Mouse (Mus musculus): Measurements from ENCODE around the gene Rergl.

Rergl gene

DNA sequence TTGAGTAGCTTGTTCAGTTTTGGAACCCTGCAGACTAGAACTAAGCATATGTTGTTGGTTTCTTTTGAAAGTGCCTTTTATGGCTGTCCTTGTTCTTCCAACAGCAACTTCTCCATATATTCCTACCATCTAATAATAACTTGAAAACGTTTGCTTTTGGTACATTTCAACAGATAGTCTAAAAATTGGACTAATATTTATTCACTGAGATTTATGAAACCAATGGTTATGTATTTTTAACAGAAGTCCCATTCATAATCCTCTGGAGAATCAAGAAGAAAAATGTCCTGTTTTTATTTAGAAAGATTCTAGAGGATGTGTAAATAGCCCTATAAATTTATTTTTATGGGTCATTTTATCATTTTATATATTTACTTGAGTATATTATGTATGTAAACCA, at the start of gene Rergl:
Gene Rergl (minus strand): TSS at position 101 of the 400 bp plus-strand sequence.
- DNase-seq, result no peak

DNA sequence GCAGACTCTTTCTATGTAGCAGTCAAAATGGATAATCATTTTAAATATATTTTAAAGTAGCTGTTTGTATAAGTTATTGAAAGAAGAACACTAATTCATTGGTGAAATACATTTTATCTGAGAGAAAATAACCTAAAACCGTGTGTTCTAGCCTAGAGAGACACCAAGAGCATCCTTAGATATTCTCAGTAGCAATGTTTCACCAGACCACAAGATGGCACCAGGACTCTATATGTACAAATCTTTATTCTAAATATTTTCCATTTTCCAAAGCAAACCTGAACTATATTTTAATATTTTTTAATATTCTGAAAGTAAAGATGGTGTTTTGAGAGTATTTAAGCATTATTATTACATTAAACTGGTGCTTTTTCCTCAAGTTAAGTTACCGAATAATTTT, 36.7 kb upstream of the Rergl start:
- no peak for DNase-seq

DNA sequence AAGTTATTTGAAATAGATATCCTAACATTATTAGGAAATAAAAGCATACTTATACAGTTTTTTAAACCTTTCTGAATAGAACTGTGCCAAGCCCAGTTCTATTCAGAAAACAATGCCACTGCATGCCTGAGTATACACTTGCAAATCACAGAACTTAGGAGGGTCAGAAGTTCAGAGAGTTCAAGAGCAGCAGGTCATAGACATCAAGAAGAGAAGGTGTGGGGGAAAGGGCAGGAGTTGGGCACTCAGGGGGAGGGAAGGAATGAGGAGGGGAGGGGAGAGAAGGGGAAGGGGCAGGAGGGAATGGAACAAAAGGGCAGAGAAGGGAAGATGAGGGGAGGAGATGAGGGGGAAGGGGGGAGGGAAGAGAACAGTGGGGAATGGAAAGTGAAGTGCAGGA, 23.6 kb upstream of the Rergl start:
- no peak for DNase-seq

DNA sequence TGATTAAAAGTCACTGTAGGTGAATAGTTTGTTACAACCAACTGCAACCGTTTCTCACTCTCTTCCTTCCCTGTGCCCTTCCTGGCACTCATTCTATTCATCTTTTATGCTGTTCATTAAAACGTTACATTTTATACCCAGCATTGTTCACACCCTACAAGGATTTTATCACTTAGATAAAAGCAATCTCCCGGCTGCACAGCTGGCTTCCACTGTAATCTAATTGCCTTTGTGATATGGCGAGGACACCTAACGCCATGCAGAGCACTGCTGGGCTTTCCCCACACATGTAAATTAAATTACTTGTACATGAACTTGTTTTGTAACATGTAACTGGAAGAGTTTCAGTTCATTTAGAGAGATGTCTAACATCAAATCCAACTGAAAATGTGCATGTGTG, 22.5 kb upstream of the Rergl start:
- DNase-seq, result no peak

DNA sequence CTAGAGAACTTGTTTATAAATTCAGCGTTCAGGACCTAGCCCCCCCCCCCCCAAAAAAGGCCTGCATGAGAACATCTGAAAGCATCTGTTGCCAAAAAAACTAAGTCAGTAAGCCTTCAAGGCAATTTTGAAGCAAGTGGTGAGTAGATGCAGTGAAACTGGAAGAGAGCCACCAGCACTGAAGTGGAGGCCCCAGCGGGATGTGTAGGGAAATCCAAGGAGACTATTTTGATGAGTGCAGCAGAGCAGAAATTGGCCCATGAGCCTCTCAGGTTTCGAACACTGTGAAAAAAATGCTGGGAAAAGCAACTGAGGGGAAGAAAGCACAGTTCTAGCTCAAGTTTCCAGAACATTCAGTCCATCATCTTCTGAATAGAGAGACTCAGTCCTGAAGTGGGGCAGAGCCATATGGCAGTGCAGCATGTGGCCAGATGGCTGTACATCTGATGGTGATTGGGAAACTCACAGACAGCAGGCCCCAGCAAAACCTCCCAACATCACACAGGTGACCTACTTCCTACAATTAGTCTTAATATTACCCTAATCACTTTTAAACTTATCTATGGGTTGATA, 13.2 kb upstream of the Rergl start:
- no peak for DNase-seq

DNA sequence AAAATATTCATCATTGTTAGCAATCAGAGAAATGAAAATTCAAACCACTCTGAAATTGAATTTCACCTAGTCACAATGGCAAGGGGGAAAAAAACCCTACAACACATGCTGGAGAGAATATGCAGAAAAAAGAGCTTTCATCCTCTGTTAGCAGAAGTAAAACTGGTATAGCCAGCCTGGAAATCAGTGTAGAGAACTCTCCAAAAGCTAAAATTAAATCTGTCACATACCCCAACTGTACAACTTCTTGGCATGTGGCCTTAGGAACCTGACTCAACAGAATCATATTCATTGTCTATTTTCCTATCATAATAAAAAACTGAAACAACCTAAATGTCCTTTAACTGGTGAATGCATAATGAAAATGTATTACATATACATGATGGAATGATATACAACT, 22.0 kb downstream of the Rergl start:
- no peak for DNase-seq

DNA sequence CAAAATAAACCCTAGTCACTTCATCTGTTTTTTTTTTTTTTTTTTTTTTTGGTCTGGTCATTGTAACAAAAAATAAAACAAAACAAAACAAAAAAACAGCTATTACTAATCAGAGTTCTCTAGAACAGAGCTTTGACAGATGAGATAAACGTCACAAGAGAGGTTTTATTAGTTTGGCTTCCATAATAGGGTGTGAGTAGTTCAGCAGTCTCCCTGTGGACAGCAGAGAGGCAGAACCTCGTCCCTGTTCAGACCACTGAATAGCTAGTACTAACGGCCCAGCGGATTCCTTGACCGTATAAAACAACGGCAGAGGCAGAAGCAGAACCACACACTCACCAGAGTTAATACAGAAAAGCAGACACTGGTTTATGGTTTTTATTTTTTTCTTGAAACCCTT, 36.8 kb downstream of the Rergl start:
- DNase-seq, result no peak

DNA sequence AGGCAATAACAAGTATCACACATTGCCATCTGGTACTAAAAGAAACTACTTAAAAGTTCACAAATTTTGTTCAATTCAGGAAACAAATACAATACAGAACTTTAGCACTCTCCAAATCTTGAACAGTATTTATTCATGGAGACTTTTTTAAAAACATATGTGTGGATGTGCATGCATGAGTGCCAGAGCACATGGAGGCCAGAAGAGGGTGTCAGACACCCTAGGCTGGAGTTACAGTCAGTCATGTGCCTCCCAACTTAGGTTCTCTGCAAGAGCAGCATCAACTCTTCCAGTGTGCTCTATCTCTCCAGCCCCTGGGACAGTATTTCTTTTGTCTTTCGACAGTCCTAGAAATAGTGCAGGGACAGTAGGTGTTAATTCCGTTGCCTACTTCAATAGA, 37.5 kb downstream of the Rergl start:
- DNase-seq, result no peak

DNA sequence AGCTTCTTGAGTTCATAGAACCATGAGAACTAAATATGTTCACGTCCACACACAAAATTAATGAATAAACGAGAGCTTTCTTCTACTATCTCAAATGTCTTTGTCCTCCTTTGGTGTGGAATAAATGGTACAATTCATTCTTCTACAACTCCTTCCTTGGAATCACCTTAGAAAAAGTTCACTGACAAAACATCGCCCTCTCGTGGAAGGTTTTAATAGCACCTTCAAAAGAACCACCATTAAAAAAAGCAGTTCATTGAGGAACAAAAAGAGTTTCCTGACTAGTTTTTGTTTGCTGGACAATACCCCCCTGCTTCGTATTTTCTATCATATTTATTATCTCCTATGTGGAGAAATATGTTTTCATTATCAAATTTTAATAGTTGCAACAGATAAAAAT, 40.7 kb downstream of the Rergl start:
- DNase-seq, result peak; percentile 24

DNA sequence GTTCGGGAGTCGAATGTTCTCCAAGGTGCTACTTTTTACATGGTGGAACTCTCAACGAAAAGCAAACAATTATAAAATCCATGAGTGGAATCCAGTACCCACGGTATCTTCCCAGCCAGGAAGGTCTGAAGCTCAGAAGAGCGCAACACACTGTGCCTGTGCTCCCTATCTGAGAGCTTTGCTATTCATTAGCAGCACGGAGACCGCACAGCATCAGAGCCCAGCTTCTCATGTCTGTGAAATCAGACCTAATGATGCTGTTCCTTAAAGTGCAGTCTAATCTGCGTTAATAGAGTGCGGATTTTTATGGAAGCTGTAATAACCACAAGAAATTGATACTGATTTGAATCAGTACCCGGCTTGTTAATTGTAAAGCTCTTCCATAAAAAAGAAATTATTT, 41.3 kb downstream of the Rergl start:
- DNase-seq, result no peak

DNA sequence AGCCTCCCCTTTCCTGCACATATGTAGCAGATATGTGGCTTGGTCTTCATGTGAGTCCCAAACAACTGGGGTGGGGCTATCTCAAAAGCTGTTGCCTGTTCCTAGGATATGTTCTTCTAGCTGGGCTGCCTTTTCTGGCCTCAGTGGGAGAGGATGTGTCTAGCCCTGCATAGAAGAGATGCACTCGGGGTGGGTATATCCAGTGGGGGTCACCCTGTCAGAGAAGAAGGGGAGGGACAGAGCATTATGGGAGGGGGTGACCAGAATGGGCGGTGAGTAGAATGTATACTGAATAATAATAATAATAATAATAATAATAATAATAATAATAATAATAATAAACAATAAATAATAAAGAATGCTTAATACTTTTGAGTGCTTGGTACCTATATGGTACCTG, 57.8 kb downstream of the Rergl start:
- no peak for DNase-seq
